Mouse (Mus musculus) intestine, embryonic 14.5 days (tissue): ENCODE measurements at regions not wholly inside any gene's neighbourhood (a gene's known extent, or its start where the extent isn't known, plus 50 kb on each side); places are given as distances from the start of the nearest gene placed in this dataset.
"Not testable (repeated sequence)": the region's sequence is repeated elsewhere in the genome, so short reads cannot be mapped to it uniquely, and the experiment has no call there.

Experiments
- ATAC-seq: fragments of 200-750 bp; cut with Nextera tagmentation; replicated peaks from 2 replicates; pipeline ENCODE4 v1.8.0; 2017; ENCODE audit warnings: low read depth, moderate number of reproducible peaks, moderate TSS enrichment, moderate library complexity; ENCODE audit not compliant: low FRiP score, low TSS enrichment
- DNase-seq: peaks from one replicate; pipeline ENCODE4 v3.0.0-alpha.2; 2018; ENCODE audit warnings: low spot score
- H3K27ac ChIP-seq: fragments of 300-500 bp; sonication (generic); 2 replicates; pipeline ENCODE4 v1.5.1; 2014; ENCODE audit warnings: low read depth, mild to moderate bottlenecking, control low read depth
- H3K27me3 ChIP-seq: fragments of 300-500 bp; sonication (generic); replicated peaks from 2 replicates; pipeline ENCODE4 v1.6.1; 2014; ENCODE audit warnings: low read length, control low read depth; ENCODE audit not compliant: control insufficient read depth, insufficient read depth
- H3K36me3 ChIP-seq: fragments of 300-500 bp; sonication (generic); 2 replicates; pipeline ENCODE4 v1.6.1; 2014; ENCODE audit warnings: low read length, control low read depth; ENCODE audit not compliant: control insufficient read depth, insufficient read depth
- H3K4me1 ChIP-seq: fragments of 300-500 bp; sonication (generic); replicated peaks from 2 replicates; pipeline ENCODE4 v1.6.1; 2014; ENCODE audit warnings: low read length, control low read depth, mixed read lengths; ENCODE audit not compliant: control insufficient read depth, insufficient read depth
- H3K4me2 ChIP-seq: fragments of 300-500 bp; sonication (generic); 2 replicates; pipeline ENCODE4 v1.6.1; 2014; ENCODE audit warnings: low read length
- H3K4me3 ChIP-seq: fragments of 300-500 bp; sonication (generic); 2 replicates; pipeline ENCODE4 v1.5.1; 2014; ENCODE audit warnings: low read depth, low read length, control low read depth, mixed read lengths
- H3K9ac ChIP-seq: fragments of 300-500 bp; sonication (generic); 2 replicates; pipeline ENCODE4 v1.6.1; 2014; ENCODE audit warnings: mild to moderate bottlenecking, low read length
- H3K9me3 ChIP-seq: fragments of 300-500 bp; sonication (generic); 2 replicates; pipeline ENCODE4 v1.6.1; 2016; ENCODE audit warnings: low read length, control low read depth; ENCODE audit not compliant: control insufficient read depth
- WGBS: fragments of 180-500 bp; shearing (Covaris S2); extraction: QIAGEN DNeasy Blood & Tissue Kit; methylation state at CpG from one replicate; pipeline ENCODE4 v1.1.7; 2014; 5-methylcytosine and 5-hydroxymethylcytosine counted together

GRCm38 (mm10) chr4:23193384-23194135 lies 705.4 kb upstream of the Pou3f2 start:
- Histone ChIP-seq H3K27ac (no peak overlapping the region), H3K4me3 (no peak overlapping the region), H3K4me2 (no peak overlapping the region), H3K9me3 (no peaks in the 10 kb centered on the region), H3K36me3 (no peaks in the 10 kb centered on the region), H3K4me1 (no peaks in the 10 kb centered on the region), H3K9ac (no peak overlapping the region), H3K27me3 (no peaks in the 10 kb centered on the region)
- 71% methylated on average over 6 of the region's 6 CpGs for WGBS
- DNase-seq: no peak
- ATAC-seq: no peak

GRCm38 (mm10) chr4:23173811-23174210 lies 685.6 kb upstream of the Pou3f2 start:
- H3K9ac ChIP-seq: no peak overlapping the region
- H3K4me1 ChIP-seq: no peaks in the 10 kb centered on the region
- ATAC-seq (no peak), DNase-seq (no peak)
- H3K4me3 ChIP-seq: no peak overlapping the region
- H3K36me3 ChIP-seq: no peaks in the 10 kb centered on the region
- no peak overlapping the region for H3K27ac ChIP-seq
- 90% methylated on average over 1 of the region's 1 CpGs for WGBS
- H3K4me2 ChIP-seq: no peak overlapping the region
- no peaks in the 10 kb centered on the region for H3K9me3 ChIP-seq
- H3K27me3 ChIP-seq: no peaks in the 10 kb centered on the region

GRCm38 (mm10) chr4:23173330-23173729 lies 685.2 kb upstream of the Pou3f2 start:
- Histone ChIP-seq H3K27me3 (no peaks in the 10 kb centered on the region), H3K9me3 (no peaks in the 10 kb centered on the region), H3K27ac (no peak overlapping the region), H3K4me1 (no peaks in the 10 kb centered on the region), H3K4me3 (no peak overlapping the region), H3K36me3 (no peaks in the 10 kb centered on the region), H3K9ac (no peak overlapping the region), H3K4me2 (no peak overlapping the region)
- no peak for ATAC-seq
- no peak for DNase-seq
- 83% methylated on average over 4 of the region's 4 CpGs for WGBS

- ATAC-seq (no peak), DNase-seq (no peak)
- Histone ChIP-seq H3K4me1 (no peaks in the 10 kb centered on the region), H3K27me3 (no peaks in the 10 kb centered on the region), H3K9ac (no peak overlapping the region), H3K4me2 (no peak overlapping the region), H3K27ac (no peak overlapping the region), H3K4me3 (no peak overlapping the region), H3K36me3 (no peaks in the 10 kb centered on the region), H3K9me3 (no peaks in the 10 kb centered on the region)
- WGBS: 90% methylated on average over 3 of the region's 3 CpGs
Measured at GRCm38 (mm10) chr4:23148097-23148849, 660.1 kb upstream of the Pou3f2 start.

- H3K27me3 ChIP-seq: no peaks in the 10 kb centered on the region
- no peaks in the 10 kb centered on the region for H3K9me3 ChIP-seq
- 40% methylated on average over 2 of the region's 2 CpGs for WGBS
- H3K4me1 ChIP-seq: no peaks in the 10 kb centered on the region
- H3K27ac ChIP-seq: no peak overlapping the region
- no peak overlapping the region for H3K4me3 ChIP-seq
- DNase-seq (no peak), ATAC-seq (no peak)
- no peaks in the 10 kb centered on the region for H3K36me3 ChIP-seq
- H3K4me2 ChIP-seq: no peak overlapping the region
- H3K9ac ChIP-seq: no peak overlapping the region
Measured at GRCm38 (mm10) chr4:23133386-23133785, 645.2 kb upstream of the Pou3f2 start.

GRCm38 (mm10) chr4:23101452-23101851 lies 613.3 kb upstream of the Pou3f2 start:
- not testable (repeated sequence) for ATAC-seq, H3K4me2 ChIP-seq, H3K9ac ChIP-seq, H3K4me3 ChIP-seq, H3K4me1 ChIP-seq, DNase-seq, H3K27ac ChIP-seq, H3K9me3 ChIP-seq, H3K27me3 ChIP-seq, H3K36me3 ChIP-seq
- WGBS: 89% methylated on average over 2 of the region's 2 CpGs

GRCm38 (mm10) chr4:23079521-23079920 lies 591.4 kb upstream of the Pou3f2 start:
- WGBS: 90% methylated on average over 5 of the region's 5 CpGs
- H3K4me2 ChIP-seq: no peak overlapping the region
- no peak overlapping the region for H3K9ac ChIP-seq
- DNase-seq (no peak), ATAC-seq (no peak)
- no peaks in the 10 kb centered on the region for H3K36me3 ChIP-seq
- H3K27ac ChIP-seq: no peak overlapping the region
- H3K4me1 ChIP-seq: no peaks in the 10 kb centered on the region
- H3K4me3 ChIP-seq: no peak overlapping the region
- no peaks in the 10 kb centered on the region for H3K9me3 ChIP-seq
- H3K27me3 ChIP-seq: no peaks in the 10 kb centered on the region

GRCm38 (mm10) chr4:23077603-23078002 lies 589.4 kb upstream of the Pou3f2 start:
- no peak for DNase-seq
- no peak overlapping the region for H3K9ac ChIP-seq
- whole genome bisulfite sequencing: 74% methylated on average over 2 of the region's 2 CpGs
- no peaks in the 10 kb centered on the region for H3K9me3 ChIP-seq
- no peak overlapping the region for H3K4me3 ChIP-seq
- no peaks in the 10 kb centered on the region for H3K4me1 ChIP-seq
- no peaks in the 10 kb centered on the region for H3K36me3 ChIP-seq
- no peak for ATAC-seq
- H3K4me2 ChIP-seq: no peak overlapping the region
- no peaks in the 10 kb centered on the region for H3K27me3 ChIP-seq
- no peak overlapping the region for H3K27ac ChIP-seq
